Mouse (Mus musculus) G1E (cell line): ENCODE data around the gene Tmem156. TPM values are rescaled to one million over a fixed set of nuclear protein-coding genes. Genes with fewer than 3 reads are reported as not detected.

Experiments
- ATAC-seq: 2 replicates; pipeline ENCODE4 v1.8.0; 2016; ENCODE audit warnings: mild to moderate bottlenecking; ENCODE audit not compliant: insufficient number of reproducible peaks, poor library complexity, low FRiP score, severe bottlenecking; ENCODE audit errors: extremely low read depth
- DNase-seq: peaks from one replicate; pipeline ENCODE4 v3.0.0; 2012; ENCODE audit warnings: low spot score
- H3K27me3 ChIP-seq: 2 replicates; pipeline ENCODE4 v1.6.1; 2012; ENCODE audit warnings: mild to moderate bottlenecking, low read length, inconsistent platforms; ENCODE audit not compliant: insufficient read depth
- H3K36me3 ChIP-seq: replicated peaks from 2 replicates; pipeline ENCODE3; 2012; ENCODE audit warnings: mild to moderate bottlenecking, inconsistent platforms
- H3K4me1 ChIP-seq: 2 replicates; pipeline ENCODE4 v1.6.1; 2012; ENCODE audit warnings: low read depth, low read length, inconsistent platforms, mixed read lengths; ENCODE audit not compliant: insufficient read depth
- H3K4me3 ChIP-seq: 2 replicates; pipeline ENCODE4 v1.5.1; 2012; ENCODE audit warnings: low read depth, mild to moderate bottlenecking, inconsistent platforms, low read length, moderate library complexity, mixed read lengths
- H3K9me3 ChIP-seq: replicated peaks from 2 replicates; pipeline ENCODE4 v1.6.1; 2012; ENCODE audit warnings: inconsistent platforms
- CTCF ChIP-seq: IDR thresholded peaks from 2 replicates; pipeline ENCODE4 v1.5.1; 2012; ENCODE audit warnings: low read depth, low read length, inconsistent platforms, mixed read lengths
- GATA1 ChIP-seq: IDR thresholded peaks from 2 replicates; pipeline ENCODE4 v1.6.1; 2012; ENCODE audit warnings: borderline replicate concordance, low read length, inconsistent platforms, mixed read lengths
- GATA2 ChIP-seq: IDR thresholded peaks from 2 replicates; pipeline ENCODE4 v1.6.1; 2012; ENCODE audit warnings: low read depth, low read length, inconsistent platforms, borderline replicate concordance
- POLR2AphosphoS5 ChIP-seq: IDR thresholded peaks from 2 replicates; pipeline ENCODE4 v1.6.1; 2012; ENCODE audit warnings: low read depth, low read length, inconsistent platforms; ENCODE audit not compliant: insufficient replicate concordance
- TAL1 ChIP-seq: conservative IDR thresholded peaks from 2 replicates; pipeline ENCODE4 v1.6.1; 2012; ENCODE audit warnings: low read depth, low read length, inconsistent platforms, mixed read lengths
- polyA plus RNA-seq: library from polyadenylated mRNA; stranded (reverse); fragments of >175 nt; gene quantifications from 2 replicates; pipeline ENCODE4 v1.2.3, GENCODE M21; 2012
- total RNA-seq, 2 experiments: library from RNA; stranded (forward) in 1 of 2; stranded (reverse) in 1 of 2; fragments of 200-1000 nt in 1 of 2; fragments of >200 nt in 1 of 2; fragmentation: Nextera tagmentation in 1 of 2; gene quantifications; 2 replicates each; pipeline ENCODE4 v1.2.3; 2014 to 2017

Gene Tmem156
- total and polyA plus RNA-seq, 3 experiments: 2.7 TPM; not detected in 2

DNA sequence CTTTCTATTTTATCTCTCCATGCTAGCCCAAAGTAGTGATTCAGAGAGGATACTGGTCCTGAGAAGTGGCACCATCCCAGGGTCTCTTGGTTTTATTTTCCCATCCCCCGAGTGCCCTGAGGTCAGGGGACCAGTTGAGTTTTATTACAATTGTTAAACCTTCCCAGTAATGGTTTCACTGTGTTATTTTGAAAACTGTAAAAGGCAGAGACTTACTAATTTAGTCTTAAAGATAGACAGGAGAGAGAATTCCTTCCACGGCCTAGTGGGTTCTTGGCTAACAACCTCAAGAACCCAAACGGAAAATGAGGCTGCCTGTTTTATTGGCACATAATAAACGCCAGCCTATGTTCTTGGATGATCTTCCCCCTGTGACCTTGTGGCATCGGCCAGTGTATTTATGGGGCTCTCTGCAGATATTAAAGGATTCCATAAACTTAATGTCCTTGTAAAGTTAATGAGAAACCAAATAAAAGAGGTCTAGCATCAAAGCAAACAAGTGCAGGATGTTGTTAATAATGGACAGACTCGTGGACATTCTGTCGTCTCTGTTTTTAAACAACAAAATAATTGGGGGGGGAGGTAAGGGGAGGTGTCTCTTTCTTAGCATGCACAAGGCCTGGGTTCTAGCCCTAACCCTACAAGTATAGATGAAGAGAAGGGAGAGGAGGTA lies 79.9 kb downstream of the Tmem156 start:
- no peaks in the 10 kb centered on the region for H3K9me3 ChIP-seq
- no peak for ATAC-seq
- no peaks in the 10 kb centered on the region for H3K36me3 ChIP-seq
- H3K4me1 ChIP-seq: no peaks in the 10 kb centered on the region
- H3K27me3 ChIP-seq: no peaks in the 10 kb centered on the region
- no peak overlapping the region for H3K4me3 ChIP-seq
- DNase-seq: no peak
- TF ChIP-seq POLR2AphosphoS5 (no peak), GATA1 (no peak), TAL1 (no peak), CTCF (no peak), GATA2 (no peak)

DNA sequence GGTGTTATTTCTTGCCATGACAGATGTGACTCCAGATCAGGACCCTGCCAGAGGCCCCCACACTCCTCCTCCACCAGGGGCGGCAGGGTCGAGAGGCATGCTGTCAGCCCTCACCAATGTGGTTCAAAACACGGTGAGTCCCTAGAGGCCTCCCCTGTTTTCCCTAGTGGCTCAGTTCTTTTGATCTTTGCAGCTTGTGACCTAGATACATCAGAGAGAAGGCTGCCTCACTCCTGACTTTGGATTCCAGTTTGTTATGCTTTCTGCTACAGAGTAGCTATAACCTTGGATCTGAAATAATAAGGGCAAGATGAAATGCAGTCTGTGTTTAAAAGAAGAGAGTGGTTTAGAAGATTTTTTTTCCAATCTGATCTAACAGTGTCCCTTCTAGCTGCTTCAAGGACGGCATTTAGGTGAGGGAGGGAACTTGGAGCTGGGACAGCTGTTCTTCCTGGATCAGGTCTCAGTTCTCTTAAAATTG lies 85.9 kb downstream of the Tmem156 start:
- TF ChIP-seq POLR2AphosphoS5 (no peak), TAL1 (no peak), GATA1 (no peak), CTCF (no peak), GATA2 (no peak)
- no peaks in the 10 kb centered on the region for H3K4me1 ChIP-seq
- H3K4me3 ChIP-seq: no peak overlapping the region
- H3K9me3 ChIP-seq: no peaks in the 10 kb centered on the region
- ATAC-seq (no peak), DNase-seq (no peak)
- H3K36me3 ChIP-seq: no peaks in the 10 kb centered on the region
- H3K27me3 ChIP-seq: no peaks in the 10 kb centered on the region; the same call in 1 of the 2 replicates

DNA sequence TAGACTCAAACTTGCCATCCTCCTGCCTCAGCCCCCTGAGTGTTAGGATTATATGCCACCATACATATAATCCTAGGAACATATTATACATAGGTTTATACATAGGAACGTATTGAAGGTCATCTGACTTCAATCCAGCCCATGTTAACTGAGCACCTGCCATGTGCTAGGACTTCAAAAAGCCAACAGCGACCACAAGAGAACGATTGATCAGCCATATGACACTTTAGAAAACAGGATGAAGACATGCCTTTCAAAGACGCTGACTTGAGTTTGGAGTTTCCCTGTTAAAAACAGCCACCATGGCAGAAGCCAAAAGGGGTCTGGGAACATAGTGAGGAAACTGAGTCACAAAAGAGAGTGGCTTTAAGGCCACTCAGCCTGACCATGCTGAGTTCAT lies 86.7 kb downstream of the Tmem156 start:
- H3K4me1 ChIP-seq: no peaks in the 10 kb centered on the region
- ATAC-seq: no peak
- H3K9me3 ChIP-seq: no peaks in the 10 kb centered on the region
- TF ChIP-seq POLR2AphosphoS5: no peak
- TF ChIP-seq CTCF: no peak
- TF ChIP-seq GATA1: no peak
- no peak for TF ChIP-seq GATA2
- no peak for TF ChIP-seq TAL1
- no peak for DNase-seq
- no peaks in the 10 kb centered on the region for H3K36me3 ChIP-seq
- no peak overlapping the region for H3K4me3 ChIP-seq
- no peaks in the 10 kb centered on the region; the same call in 1 of the 2 replicates for H3K27me3 ChIP-seq

Other genes with a start within 250 kb of the Tmem156 start
- not detected in 2 replicates for gene Tlr1, start 158.6 kb downstream of the Tmem156 start, total RNA-seq (2014; fragmentation: Nextera tagmentation)
- gene Tlr1, start 158.6 kb downstream of the Tmem156 start, total RNA-seq (2017): 0.06 and 0.11 TPM in 2 replicates
- not detected in 2 replicates for gene Tlr1, start 158.6 kb downstream of the Tmem156 start, polyA plus RNA-seq
- gene Tlr6, start 132.0 kb downstream of the Tmem156 start, total RNA-seq (2014; fragmentation: Nextera tagmentation): not detected in 2 replicates
- 0.06 and 0.16 TPM in 2 replicates for gene Tlr6, start 132.0 kb downstream of the Tmem156 start, total RNA-seq (2017)
- not detected in 2 replicates for gene Tlr6, start 132.0 kb downstream of the Tmem156 start, polyA plus RNA-seq
- gene Fam114a1, start 122.1 kb downstream of the Tmem156 start, total RNA-seq (2014; fragmentation: Nextera tagmentation): not detected in 2 replicates
- 0.05 and 0.06 TPM in 2 replicates for gene Fam114a1, start 122.1 kb downstream of the Tmem156 start, total RNA-seq (2017)
- not detected in 2 replicates for gene Fam114a1, start 122.1 kb downstream of the Tmem156 start, polyA plus RNA-seq
- gene Klhl5, start 15.4 kb upstream of the Tmem156 start, total RNA-seq (2014; fragmentation: Nextera tagmentation): 4.7 TPM in 1 of 2 replicates, not detected in the other
- 0.12 and 0.49 TPM in 2 replicates for gene Klhl5, start 15.4 kb upstream of the Tmem156 start, total RNA-seq (2017)
- 0.07 and 0.13 TPM in 2 replicates for gene Klhl5, start 15.4 kb upstream of the Tmem156 start, polyA plus RNA-seq
- 4.7 and 6.3 TPM in 2 replicates for gene Wdr19, start 107.6 kb upstream of the Tmem156 start, total RNA-seq (2014; fragmentation: Nextera tagmentation)
- gene Wdr19, start 107.6 kb upstream of the Tmem156 start, total RNA-seq (2017): 8.7 and 10.5 TPM in 2 replicates
- 0.44 and 0.49 TPM in 2 replicates for gene Wdr19, start 107.6 kb upstream of the Tmem156 start, polyA plus RNA-seq
- gene Rfc1, start 243.5 kb upstream of the Tmem156 start, total RNA-seq (2014; fragmentation: Nextera tagmentation): 109 and 133 TPM in 2 replicates
- 98.5 and 111 TPM in 2 replicates for gene Rfc1, start 243.5 kb upstream of the Tmem156 start, total RNA-seq (2017)
- gene Rfc1, start 243.5 kb upstream of the Tmem156 start, polyA plus RNA-seq: 10.4 and 33.4 TPM in 2 replicates